Mouse (Mus musculus) intestine, embryonic 15.5 days (tissue): ENCODE results near the gene Apoa1. TPM values are rescaled to one million over a fixed set of nuclear protein-coding genes. Genes with fewer than 3 reads are reported as not detected.

Experiments used
- ATAC-seq: fragments of 200-750 bp; cut with Nextera tagmentation; 2 replicates; pipeline ENCODE4 v1.8.0; 2017; ENCODE audit warnings: moderate TSS enrichment, moderate library complexity
- H3K27ac ChIP-seq: fragments of 300-500 bp; sonication (generic); 2 replicates; pipeline ENCODE4 v1.5.1; 2015; ENCODE audit warnings: mild to moderate bottlenecking, inconsistent platforms
- H3K27me3 ChIP-seq: fragments of 300-500 bp; sonication (generic); replicated peaks from 2 replicates; pipeline ENCODE4 v1.6.1; 2015; ENCODE audit warnings: inconsistent platforms
- H3K36me3 ChIP-seq: fragments of 300-500 bp; sonication (generic); 2 replicates; pipeline ENCODE4 v1.6.1; 2015; ENCODE audit warnings: inconsistent platforms
- H3K4me1 ChIP-seq: fragments of 300-500 bp; sonication (generic); replicated peaks from 2 replicates; pipeline ENCODE4 v1.6.1; 2015; ENCODE audit warnings: inconsistent platforms
- H3K4me2 ChIP-seq: fragments of 300-500 bp; sonication (generic); replicated peaks from 2 replicates; pipeline ENCODE4 v1.6.1; 2015; ENCODE audit warnings: mild to moderate bottlenecking, inconsistent platforms
- H3K4me3 ChIP-seq: fragments of 300-500 bp; sonication (generic); replicated peaks from 2 replicates; pipeline ENCODE4 v1.5.1; 2015; ENCODE audit warnings: inconsistent platforms
- H3K9ac ChIP-seq: fragments of 300-500 bp; sonication (generic); 2 replicates; pipeline ENCODE4 v1.6.1; 2015; ENCODE audit warnings: inconsistent platforms
- H3K9me3 ChIP-seq: fragments of 300-500 bp; sonication (generic); 2 replicates; pipeline ENCODE4 v1.6.1; 2016; ENCODE audit warnings: inconsistent platforms
- whole genome bisulfite sequencing: fragments of 180-500 bp; shearing (Covaris S2); methylation state at CpG from one replicate; pipeline ENCODE4 v1.1.7; 2015; 5-methylcytosine and 5-hydroxymethylcytosine counted together
- polyA plus RNA-seq: library from polyadenylated mRNA; unstranded; fragments of >200 nt; fragmentation: Nextera tagmentation; extraction: Ambion mirVana; gene quantifications from 2 replicates; pipeline ENCODE4 v1.2.1, GENCODE M21; 2015

The Apoa1 gene
- polyA plus RNA-seq = 1,502 and 1,827 TPM in 2 replicates

GRCm38 (mm10) chr9:46228491-46228890 lies at the start of gene Apoa1:
Gene Apoa1 (plus strand): TSS chr9:46228580.
- Histone ChIP-seq H3K27ac (peak within 1 kb of the TSS; percentile 62), H3K27me3 (no peaks in the 10 kb centered on the region), H3K9ac (peak within 1 kb of the TSS; percentile 20; the same call in 1 of the 2 replicates), H3K36me3 (no peaks in the 10 kb centered on the region), H3K4me1 (peaks cover 14% of the 10 kb centered on the region), H3K4me2 (peak within 1 kb of the TSS; percentile 94), H3K9me3 (no peaks in the 10 kb centered on the region), H3K4me3 (peak within 1 kb of the TSS; percentile 48)
- WGBS = 39% methylated on average over 9 of the region's 9 CpGs
- peak; percentile 39 for ATAC-seq

GRCm38 (mm10) chr9:46178595-46178994 lies 49.8 kb upstream of the Apoa1 start:
- H3K27me3 ChIP-seq = no peaks in the 10 kb centered on the region
- no peak for ATAC-seq
- H3K9me3 ChIP-seq = no peaks in the 10 kb centered on the region
- H3K36me3 ChIP-seq = peaks cover 4% of the 10 kb centered on the region; the same call in 1 of the 2 replicates
- H3K27ac ChIP-seq = no peak overlapping the region
- H3K4me3 ChIP-seq = no peak overlapping the region
- no peak overlapping the region for H3K4me2 ChIP-seq
- H3K9ac ChIP-seq = no peak overlapping the region
- peaks cover 10% of the 10 kb centered on the region for H3K4me1 ChIP-seq
- WGBS = 82% methylated on average over 9 of the region's 9 CpGs

- Histone ChIP-seq H3K4me3 (no peak overlapping the region), H3K4me2 (no peak overlapping the region), H3K27ac (no peak overlapping the region), H3K36me3 (peaks cover 4% of the 10 kb centered on the region; the same call in 1 of the 2 replicates), H3K27me3 (no peaks in the 10 kb centered on the region), H3K4me1 (no peaks in the 10 kb centered on the region), H3K9me3 (no peaks in the 10 kb centered on the region), H3K9ac (no peak overlapping the region)
- ATAC-seq = no peak
- WGBS = 53% methylated on average over 8 of the region's 8 CpGs
Measured at GRCm38 (mm10) chr9:46181297-46181696, 47.1 kb upstream of the Apoa1 start.

GRCm38 (mm10) chr9:46184542-46184941 lies 43.8 kb upstream of the Apoa1 start:
- Histone ChIP-seq H3K36me3 (no peaks in the 10 kb centered on the region), H3K27me3 (no peaks in the 10 kb centered on the region), H3K4me2 (no peak overlapping the region), H3K9me3 (no peaks in the 10 kb centered on the region), H3K27ac (0 out of 2 replicates have a peak overlapping the region, but pooled peaks have one; percentile 42), H3K9ac (no peak overlapping the region), H3K4me1 (no peaks in the 10 kb centered on the region), H3K4me3 (no peak overlapping the region)
- peak; percentile 41; the same call in 1 of the 2 replicates for ATAC-seq
- 44% methylated on average over 5 of the region's 5 CpGs for WGBS

- WGBS = 45% methylated on average over 2 of the region's 2 CpGs
- Histone ChIP-seq H3K4me1 (no peaks in the 10 kb centered on the region), H3K4me3 (no peak overlapping the region), H3K36me3 (no peaks in the 10 kb centered on the region), H3K27me3 (no peaks in the 10 kb centered on the region), H3K4me2 (no peak overlapping the region), H3K27ac (no peak overlapping the region), H3K9ac (no peak overlapping the region), H3K9me3 (no peaks in the 10 kb centered on the region)
- peak; percentile 28; the same call in 1 of the 2 replicates for ATAC-seq
Measured at GRCm38 (mm10) chr9:46185191-46185590, 43.2 kb upstream of the Apoa1 start.

- Histone ChIP-seq H3K4me3 (no peak overlapping the region), H3K27me3 (no peaks in the 10 kb centered on the region), H3K4me1 (0 out of 2 replicates have a peak, but pooled peaks cover 3% of the 10 kb centered on the region), H3K4me2 (no peak overlapping the region), H3K9me3 (no peaks in the 10 kb centered on the region), H3K9ac (no peak overlapping the region), H3K36me3 (no peaks in the 10 kb centered on the region), H3K27ac (no peak overlapping the region)
- WGBS = 84% methylated on average over 1 of the region's 1 CpGs
- ATAC-seq = no peak
Measured at GRCm38 (mm10) chr9:46186387-46186786, 42.0 kb upstream of the Apoa1 start.

- Histone ChIP-seq H3K27me3 (no peaks in the 10 kb centered on the region), H3K4me3 (no peak overlapping the region), H3K27ac (no peak overlapping the region), H3K9me3 (no peaks in the 10 kb centered on the region), H3K9ac (no peak overlapping the region), H3K36me3 (no peaks in the 10 kb centered on the region), H3K4me2 (no peak overlapping the region), H3K4me1 (0 out of 2 replicates have a peak, but pooled peaks cover 3% of the 10 kb centered on the region)
- WGBS = 91% methylated on average over 4 of the region's 4 CpGs
- no peak for ATAC-seq
Measured at GRCm38 (mm10) chr9:46188370-46188769, 40.0 kb upstream of the Apoa1 start.

- no peak overlapping the region for H3K9ac ChIP-seq
- H3K36me3 ChIP-seq = no peaks in the 10 kb centered on the region
- ATAC-seq = no peak
- H3K9me3 ChIP-seq = no peaks in the 10 kb centered on the region
- H3K4me3 ChIP-seq = no peak overlapping the region
- H3K27me3 ChIP-seq = no peaks in the 10 kb centered on the region
- WGBS = 86% methylated on average over 5 of the region's 5 CpGs
- H3K4me1 ChIP-seq = 0 out of 2 replicates have a peak, but pooled peaks cover 3% of the 10 kb centered on the region
- H3K27ac ChIP-seq = no peak overlapping the region
- H3K4me2 ChIP-seq = no peak overlapping the region
Measured at GRCm38 (mm10) chr9:46188956-46189355, 39.4 kb upstream of the Apoa1 start.

GRCm38 (mm10) chr9:46189381-46189780 lies 39.0 kb upstream of the Apoa1 start:
- Histone ChIP-seq H3K4me1 (0 out of 2 replicates have a peak, but pooled peaks cover 3% of the 10 kb centered on the region), H3K9ac (no peak overlapping the region), H3K27me3 (no peaks in the 10 kb centered on the region), H3K4me3 (no peak overlapping the region), H3K9me3 (no peaks in the 10 kb centered on the region), H3K4me2 (no peak overlapping the region), H3K27ac (no peak overlapping the region), H3K36me3 (no peaks in the 10 kb centered on the region)
- 81% methylated on average over 10 of the region's 10 CpGs for WGBS
- no peak for ATAC-seq

- no peaks in the 10 kb centered on the region for H3K27me3 ChIP-seq
- H3K4me1 ChIP-seq = 0 out of 2 replicates have a peak, but pooled peaks cover 3% of the 10 kb centered on the region
- no peak overlapping the region for H3K9ac ChIP-seq
- 64% methylated on average over 8 of the region's 8 CpGs for WGBS
- H3K4me3 ChIP-seq = no peak overlapping the region
- H3K9me3 ChIP-seq = no peaks in the 10 kb centered on the region
- H3K4me2 ChIP-seq = no peak overlapping the region
- ATAC-seq = no peak
- peaks cover 6% of the 10 kb centered on the region; the same call in 1 of the 2 replicates for H3K36me3 ChIP-seq
- H3K27ac ChIP-seq = no peak overlapping the region
Measured at GRCm38 (mm10) chr9:46191234-46191633, 37.1 kb upstream of the Apoa1 start.

GRCm38 (mm10) chr9:46191644-46192043 lies 36.7 kb upstream of the Apoa1 start:
- 23% methylated on average over 1 of the region's 1 CpGs for WGBS
- Histone ChIP-seq H3K4me1 (0 out of 2 replicates have a peak, but pooled peaks cover 3% of the 10 kb centered on the region), H3K27me3 (no peaks in the 10 kb centered on the region), H3K9ac (no peak overlapping the region), H3K27ac (no peak overlapping the region), H3K4me2 (no peak overlapping the region), H3K4me3 (no peak overlapping the region), H3K36me3 (peaks cover 6% of the 10 kb centered on the region; the same call in 1 of the 2 replicates), H3K9me3 (no peaks in the 10 kb centered on the region)
- no peak for ATAC-seq

GRCm38 (mm10) chr9:46192642-46193041 lies 35.7 kb upstream of the Apoa1 start:
- H3K9me3 ChIP-seq = no peaks in the 10 kb centered on the region
- H3K4me3 ChIP-seq = no peak overlapping the region
- no peak overlapping the region for H3K27ac ChIP-seq
- 0 out of 2 replicates have a peak, but pooled peaks cover 3% of the 10 kb centered on the region for H3K4me1 ChIP-seq
- WGBS = 90% methylated on average over 6 of the region's 6 CpGs
- no peak for ATAC-seq
- no peaks in the 10 kb centered on the region for H3K27me3 ChIP-seq
- H3K4me2 ChIP-seq = no peak overlapping the region
- peaks cover 6% of the 10 kb centered on the region; the same call in 1 of the 2 replicates for H3K36me3 ChIP-seq
- H3K9ac ChIP-seq = no peak overlapping the region

- ATAC-seq = no peak
- WGBS = 79% methylated on average over 9 of the region's 9 CpGs
- Histone ChIP-seq H3K9me3 (no peaks in the 10 kb centered on the region), H3K27me3 (no peaks in the 10 kb centered on the region), H3K27ac (no peak overlapping the region), H3K4me3 (no peak overlapping the region), H3K4me2 (no peak overlapping the region), H3K9ac (no peak overlapping the region), H3K4me1 (0 out of 2 replicates have a peak, but pooled peaks cover 3% of the 10 kb centered on the region), H3K36me3 (peaks cover 13% of the 10 kb centered on the region; the same call in 1 of the 2 replicates)
Measured at GRCm38 (mm10) chr9:46194809-46195208, 33.6 kb upstream of the Apoa1 start.
